Mouse (Mus musculus): ENCODE measurements at regions not wholly inside any gene's neighbourhood (a gene's known extent, or its start where the extent isn't known, plus 50 kb on each side); places are given as distances from the start of the nearest gene placed in this dataset.

DNA sequence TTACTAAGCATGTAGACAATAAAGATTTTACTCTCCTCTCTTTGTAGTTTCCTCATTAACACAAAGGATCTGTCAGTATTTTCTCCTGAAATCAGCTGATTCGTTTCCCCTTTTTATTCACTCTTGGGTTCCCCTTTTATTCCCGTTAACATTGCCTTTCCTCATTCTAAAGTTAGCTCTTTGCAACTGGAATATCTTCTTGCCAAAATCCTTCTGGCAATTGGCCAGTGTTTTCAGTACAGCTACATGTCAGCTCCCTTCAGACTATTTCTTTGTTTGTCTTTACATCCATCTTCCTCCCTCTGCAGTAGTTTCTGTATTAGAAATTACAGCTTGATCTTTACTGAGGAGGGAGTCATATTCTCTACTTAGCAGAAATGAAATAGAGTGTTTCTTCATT is 51.4 kb upstream of the Nova1 start:
- Histone ChIP-seq H3K36me3 (ENCODE audit: control insufficient read depth, insufficient read depth, low read length, poor library complexity, severe bottlenecking) (no peaks in the 10 kb centered on the region), H3K9me3 (ENCODE audit: control insufficient read depth, insufficient read depth, low read depth, low read length) (no peaks in the 10 kb centered on the region), H3K4me3 (ENCODE audit: insufficient read depth in 1 of 2, low read depth in 1 of 2, low read length in 2 of 2, poor library complexity in 1 of 2, severe bottlenecking in 1 of 2) (no peak overlapping the region), H3K4me1 (ENCODE audit: control insufficient read depth in 2 of 2, insufficient read depth in 2 of 2, low read length in 2 of 2, poor library complexity in 1 of 2) (no peaks in the 10 kb centered on the region), H3K27ac (ENCODE audit: insufficient read depth, low read depth, low read length, poor library complexity, severe bottlenecking) (no peak overlapping the region), H3K9ac (ENCODE audit: insufficient read depth, low read depth, low read length, poor library complexity, severe bottlenecking) (no peak overlapping the region)
- no peak for DNase-seq (ENCODE audit: low read depth, low spot score)
- in situ Hi-C loops (cut with MboI; ENCODE audit: low sequenced_read_pairs in 2 of 2, unreplicated experiment in 2 of 2): no loop called here
- no peak for TF ChIP-seq ZNF384 (IDR thresholded peaks at IDR 0.05; ENCODE audit: low read depth, low read length)

Measured in ES-E14 (cell line).